Mouse (Mus musculus) adrenal gland, adult 8-10 months (tissue): ENCODE data around the gene Ube3c. TPM values are rescaled to one million over a fixed set of nuclear protein-coding genes. Genes with fewer than 3 reads are reported as not detected.
A peak's percentile ranks its signal among the peaks of the same experiment; 100 is the strongest.

Experiments used
- DNase-seq: peaks from one replicate; pipeline ENCODE4 v3.0.0; 2022
- total RNA-seq, 4 experiments: library from RNA; stranded (reverse); gene quantifications; 2 replicates each; pipeline ENCODE4 v1.2.4; 2022

Gene Ube3c
- total RNA-seq, 4 experiments from 2014 or later = 52.5 to 67.8 (median 58.2) TPM

GRCm38 (mm10) chr5:29674305-29674704 is 105.3 kb downstream of the Ube3c start:
- no peak for DNase-seq

- DNase-seq = no peak
These were observed 107.4 kb downstream of the Ube3c start for GRCm38 (mm10) chr5:29676445-29676844.

- no peak for DNase-seq
These were observed 116.0 kb downstream of the Ube3c start for GRCm38 (mm10) chr5:29685085-29685484.

GRCm38 (mm10) chr5:29687671-29688070 is 118.6 kb downstream of the Ube3c start:
- peak; percentile 11 for DNase-seq

GRCm38 (mm10) chr5:29688352-29688751 is 119.3 kb downstream of the Ube3c start:
- no peak for DNase-seq

- no peak for DNase-seq
These were observed 129.5 kb downstream of the Ube3c start for GRCm38 (mm10) chr5:29698493-29698892.

GRCm38 (mm10) chr5:29699520-29700202 is 130.6 kb downstream of the Ube3c start:
- DNase-seq = no peak

- no peak for DNase-seq
These were observed 138.2 kb downstream of the Ube3c start for GRCm38 (mm10) chr5:29707241-29707640.

- no peak for DNase-seq
These were observed 139.2 kb downstream of the Ube3c start for GRCm38 (mm10) chr5:29708258-29708657.

- DNase-seq = no peak
These were observed 142.6 kb downstream of the Ube3c start for GRCm38 (mm10) chr5:29711631-29712030.

GRCm38 (mm10) chr5:29712906-29713305 is 143.9 kb downstream of the Ube3c start:
- no peak for DNase-seq

- DNase-seq = no peak
These were observed 152.1 kb downstream of the Ube3c start for GRCm38 (mm10) chr5:29721159-29721558.

GRCm38 (mm10) chr5:29725369-29725768 is 156.3 kb downstream of the Ube3c start:
- DNase-seq = no peak

Other genes starting within 250 kb of the Ube3c start
- 10 to 100 TPM in 3 of 4 experiments, 1 to 10 TPM in 1; 9.7 to 15.2 (median 11.7) TPM for gene Lmbr1, start 190.9 kb upstream of the Ube3c start, total RNA-seq
- 10 to 100 TPM; 36.1 to 44.6 (median 39.2) TPM for gene Nom1, start 134.6 kb upstream of the Ube3c start, total RNA-seq
- not detected for gene Mnx1, start 90.8 kb upstream of the Ube3c start, total RNA-seq
- gene Dnajb6, start 166.4 kb downstream of the Ube3c start, total RNA-seq = 100 to 1,000 TPM; 116 to 159 (median 134) TPM
- gene Gm5129, start 166.7 kb downstream of the Ube3c start, total RNA-seq = 1 to 10 TPM in 2 of 4 experiments, not detected in 2; 1.6 to 2.2 TPM